Mouse (Mus musculus) 3T3-L1 (cell line): ENCODE measurements around the gene Platr17.
"Not testable (repeated sequence)": the region's sequence is repeated elsewhere in the genome, so short reads cannot be mapped to it uniquely, and the experiment has no call there.

Experiments used
- DNase-seq: peaks from one replicate; pipeline ENCODE4 v3.0.0-alpha.2; 2015; ENCODE audit warnings: low read depth, low spot score

Platr17 gene

GRCm38 (mm10) chr17:33904835-33905234 is at the start of gene Platr17:
Gene Platr17, plus strand, starts transcription at chr17:33905135.
- not testable (repeated sequence) for DNase-seq

GRCm38 (mm10) chr17:33857816-33858215 is 47.1 kb upstream of the Platr17 start:
- no peak for DNase-seq

GRCm38 (mm10) chr17:33865330-33866030 is 39.5 kb upstream of the Platr17 start:
- peak; percentile 59 for DNase-seq

- not testable (repeated sequence) for DNase-seq
Observed at GRCm38 (mm10) chr17:33873537-33873936, 31.4 kb upstream of the Platr17 start, which contains the start of gene Gm7029. Gene Gm7029, plus strand, starts transcription at chr17:33873837.

GRCm38 (mm10) chr17:33874411-33874810 is 30.5 kb upstream of the Platr17 start:
- no peak for DNase-seq

GRCm38 (mm10) chr17:33875797-33876196 is 29.1 kb upstream of the Platr17 start:
- DNase-seq: peak; percentile 57

- DNase-seq: not testable (repeated sequence)
Observed at GRCm38 (mm10) chr17:33884320-33884719, 20.6 kb upstream of the Platr17 start.

- not testable (repeated sequence) for DNase-seq
Observed at GRCm38 (mm10) chr17:33887802-33888201, 17.1 kb upstream of the Platr17 start.

GRCm38 (mm10) chr17:33888230-33888629 is 16.7 kb upstream of the Platr17 start:
- DNase-seq: not testable (repeated sequence)

- not testable (repeated sequence) for DNase-seq
Observed at GRCm38 (mm10) chr17:33889941-33890532, 14.9 kb upstream of the Platr17 start.

GRCm38 (mm10) chr17:33890533-33891059 is 14.3 kb upstream of the Platr17 start, which contains the start of gene Kifc1:
Gene Kifc1, minus strand, starts transcription at chr17:33890661.
- DNase-seq: peak; percentile 100

GRCm38 (mm10) chr17:33891357-33891756 is 13.6 kb upstream of the Platr17 start:
- no peak for DNase-seq

- DNase-seq: not testable (repeated sequence)
Observed at GRCm38 (mm10) chr17:33891892-33892291, 13.0 kb upstream of the Platr17 start.

GRCm38 (mm10) chr17:33892429-33892828 is 12.5 kb upstream of the Platr17 start:
- DNase-seq: peak; percentile 81

- not testable (repeated sequence) for DNase-seq
Observed at GRCm38 (mm10) chr17:33893011-33893410, 11.9 kb upstream of the Platr17 start.

GRCm38 (mm10) chr17:33897114-33897794 is 7.7 kb upstream of the Platr17 start:
- peak; percentile 95 for DNase-seq

- DNase-seq: not testable (repeated sequence)
Observed at GRCm38 (mm10) chr17:33898193-33898592, 6.7 kb upstream of the Platr17 start.

GRCm38 (mm10) chr17:33899642-33900041 is 5.3 kb upstream of the Platr17 start:
- DNase-seq: no peak

- DNase-seq: no peak
Observed at GRCm38 (mm10) chr17:33900281-33900988, 4.5 kb upstream of the Platr17 start.

- peak; percentile 30 for DNase-seq
Observed at GRCm38 (mm10) chr17:33900989-33901314, 4.0 kb upstream of the Platr17 start.

- DNase-seq: no peak
Observed at GRCm38 (mm10) chr17:33901653-33902052, 3.3 kb upstream of the Platr17 start.

- no peak for DNase-seq
Observed at GRCm38 (mm10) chr17:33902079-33902478, 2.9 kb upstream of the Platr17 start.
